Mouse (Mus musculus): ENCODE measurements around the gene S1pr1.

Gene S1pr1

DNA sequence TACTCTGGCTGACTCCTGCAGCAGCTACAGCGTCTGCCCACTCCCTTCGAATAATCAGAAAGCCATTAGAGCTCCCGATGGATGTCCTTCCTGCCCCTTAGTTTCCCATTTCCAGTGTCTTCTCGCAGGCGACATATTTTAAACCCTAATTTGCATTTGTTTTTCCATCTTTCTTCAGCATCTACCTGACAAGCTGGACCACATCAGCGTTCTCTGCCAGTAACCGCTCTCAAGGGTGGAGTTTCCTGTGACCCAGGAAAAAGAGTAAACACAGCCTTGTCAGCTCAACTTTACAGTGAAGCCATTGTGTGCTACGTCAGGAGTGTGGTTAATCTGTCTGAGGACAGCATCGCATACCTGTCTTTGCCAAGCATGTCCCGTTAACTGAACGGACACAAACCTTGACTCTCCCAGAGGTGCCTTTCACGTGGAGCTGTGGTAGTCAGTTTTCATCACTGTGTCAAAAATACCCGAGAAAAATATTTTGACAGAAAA is 41.2 kb downstream of the S1pr1 start:
- no peak for DNase-seq (ENCODE audit: low spot score)

- no peak for DNase-seq (ENCODE audit: low spot score)
Observed at GRCm38 (mm10) chr3:115672965-115673662, 41.8 kb downstream of the S1pr1 start.

- DNase-seq (ENCODE audit: low spot score): no peak
Observed at GRCm38 (mm10) chr3:115669230-115669629, 45.6 kb downstream of the S1pr1 start.

DNA sequence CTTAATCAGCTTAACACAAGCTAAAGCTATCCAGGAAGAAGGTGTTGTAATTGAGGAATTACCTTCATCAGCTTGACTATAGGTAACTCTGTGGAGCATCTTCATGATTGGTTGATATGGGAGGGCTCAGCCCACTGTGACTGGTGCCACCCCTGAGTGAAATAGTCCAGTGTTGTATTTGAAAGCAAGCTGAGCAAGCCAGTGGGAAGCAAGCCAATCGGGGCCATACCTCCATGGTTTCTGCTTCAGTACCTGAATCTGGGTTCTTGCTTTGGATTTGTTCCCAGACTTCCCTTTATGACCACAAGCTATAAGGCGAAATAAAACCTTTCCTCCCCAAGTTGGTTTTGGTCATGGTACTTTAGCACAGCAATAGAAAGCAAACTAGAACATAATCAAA is 47.7 kb downstream of the S1pr1 start:
- DNase-seq (ENCODE audit: low spot score): no peak

DNA sequence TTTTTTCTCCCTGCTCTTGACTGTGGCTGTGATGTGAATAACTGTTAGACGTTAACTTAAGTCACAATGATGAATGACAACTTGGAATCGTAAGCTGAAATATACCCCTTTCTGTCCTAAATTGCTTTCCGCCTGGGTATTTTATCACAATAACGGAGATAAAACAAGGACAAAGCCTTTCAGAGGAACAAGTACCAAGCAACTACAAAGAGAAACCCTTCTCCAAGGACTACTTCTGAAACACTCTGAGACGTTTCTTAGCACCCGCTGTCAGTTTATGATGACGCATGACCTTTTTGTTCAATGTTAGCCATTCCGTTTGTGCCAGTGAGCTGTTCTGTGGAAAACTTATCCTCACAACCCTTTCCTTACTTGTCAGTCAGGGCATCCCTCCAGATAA is 48.3 kb downstream of the S1pr1 start:
- no peak for DNase-seq (ENCODE audit: low spot score)

DNA sequence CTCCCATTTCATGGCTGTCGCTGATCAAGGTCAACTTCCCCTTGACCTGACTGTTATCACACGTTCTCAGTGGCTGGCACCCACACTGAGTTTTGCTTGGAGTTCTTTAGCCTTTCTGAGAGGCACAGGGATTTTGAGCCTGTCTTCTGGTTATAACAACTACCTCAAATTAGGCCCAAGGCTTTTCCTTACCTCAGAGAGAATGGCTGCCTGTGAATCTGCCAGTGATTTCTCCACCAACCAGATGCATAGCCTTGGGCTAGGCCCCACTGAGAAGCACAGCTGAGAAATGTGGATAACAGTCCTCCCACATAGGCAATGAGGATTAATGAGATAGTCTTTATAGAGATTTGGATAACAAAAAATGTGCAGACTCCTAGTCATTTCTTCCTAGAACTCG is 50.4 kb downstream of the S1pr1 start:
- DNase-seq (ENCODE audit: low spot score): no peak

GRCm38 (mm10) chr3:115660701-115661460 is 54.0 kb downstream of the S1pr1 start:
- DNase-seq (ENCODE audit: low spot score): peak; percentile 68

Data from ovary, postnatal 36 days (tissue).